Mouse (Mus musculus): ENCODE results near the gene Dzank1.

DNA sequence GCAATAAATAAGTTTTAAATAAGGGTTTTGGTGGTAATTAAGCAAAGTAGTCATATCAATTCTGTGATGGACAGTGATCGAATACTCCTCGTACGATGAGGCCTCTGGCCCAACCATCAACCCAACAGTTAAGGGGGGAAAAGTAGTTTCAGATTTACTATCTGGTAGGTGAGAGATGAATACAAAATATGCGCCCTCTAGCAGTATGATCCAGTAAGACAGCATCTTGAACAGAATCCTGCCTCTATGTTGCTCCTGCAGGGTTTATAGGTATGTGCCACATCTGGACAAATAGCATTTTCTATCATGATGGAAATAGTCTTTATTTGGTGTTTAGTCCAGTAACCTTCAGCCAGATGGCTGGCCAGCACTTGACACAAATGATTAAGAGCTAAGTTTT, 14.0 kb upstream of the Dzank1 start:
- TF ChIP-seq POLR2A (IDR thresholded peaks at IDR 0.05; ENCODE audit: insufficient read length, low read depth): no peak
- no peak for TF ChIP-seq E2F4 (IDR thresholded peaks at IDR 0.05; ENCODE audit: insufficient read depth)
- TF ChIP-seq TCF12 (IDR thresholded peaks at IDR 0.05; ENCODE audit: insufficient read depth, poor library complexity, severe bottlenecking): no peak
